Mouse (Mus musculus) R1 (cell line): Measurements from ENCODE around the gene Trim11.

Experiments used
- DNase-seq: peaks from one replicate; pipeline ENCODE4 v3.0.0-alpha.2; 2018; ENCODE audit warnings: low read depth, low spot score

The Trim11 gene

GRCm38 (mm10) chr11:58980381-58980990 is 2.6 kb downstream of the Trim11 start:
- DNase-seq, result peak; percentile 32

GRCm38 (mm10) chr11:58981541-58982447 is 3.9 kb downstream of the Trim11 start:
- DNase-seq, result peak; percentile 66

DNA sequence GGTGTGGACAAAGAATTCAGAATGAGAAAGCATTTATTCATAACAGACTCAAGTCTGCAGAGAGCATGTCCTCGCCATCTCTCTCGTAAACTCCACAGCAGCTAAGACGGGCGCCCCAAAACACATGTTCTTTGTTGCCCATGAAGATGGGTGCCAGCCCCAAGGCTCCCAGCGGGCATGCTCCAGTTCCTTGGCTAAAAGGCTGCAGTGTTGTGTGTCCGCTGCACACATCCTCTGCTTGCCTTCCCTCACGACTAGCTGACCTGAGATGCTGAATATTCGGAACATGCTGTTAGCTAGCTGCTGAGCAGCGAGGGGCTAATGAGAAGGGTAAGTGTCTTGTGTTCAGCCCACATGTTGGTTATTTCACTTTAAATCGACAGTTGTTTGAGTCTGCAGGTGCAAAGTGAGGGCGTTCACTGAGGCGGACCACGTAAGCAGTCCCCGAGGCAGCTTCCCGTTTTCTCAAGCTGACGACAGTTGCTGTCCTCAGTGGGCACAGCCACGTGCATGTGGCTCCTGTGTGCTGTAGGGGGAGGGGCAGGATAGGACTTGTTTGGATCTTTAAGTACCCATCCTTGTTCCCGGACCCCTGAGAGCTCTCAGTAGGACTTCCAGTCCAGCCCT is 4.7 kb downstream of the Trim11 start:
- DNase-seq, result no peak

GRCm38 (mm10) chr11:58983691-58984341 is 5.9 kb downstream of the Trim11 start:
- DNase-seq, result no peak

GRCm38 (mm10) chr11:58984657-58985056 is 6.8 kb downstream of the Trim11 start:
- no peak for DNase-seq

- DNase-seq, result no peak
These were observed 7.5 kb downstream of the Trim11 start for GRCm38 (mm10) chr11:58985299-58985917.

DNA sequence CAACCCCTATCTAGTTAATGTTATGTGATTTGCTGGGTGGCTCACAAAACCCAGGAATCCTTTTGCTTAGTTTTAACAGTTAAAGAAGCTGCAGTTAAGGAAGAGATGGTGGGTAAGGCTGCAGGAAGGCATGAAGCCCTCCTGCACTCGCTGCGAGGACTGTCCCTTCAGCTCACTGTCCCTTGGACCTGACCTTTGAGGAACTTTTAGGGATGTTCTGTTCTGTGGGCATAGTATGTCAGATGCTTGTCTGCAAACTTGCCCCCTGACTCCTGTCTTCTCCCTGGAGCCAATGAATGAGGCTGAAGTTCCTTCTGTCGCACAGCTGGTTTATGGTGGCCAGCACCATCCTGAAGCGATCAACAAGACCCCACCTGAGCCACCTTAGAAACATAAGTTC is 11.3 kb downstream of the Trim11 start:
- DNase-seq, result no peak

- DNase-seq, result peak; percentile 45
These were observed 12.2 kb downstream of the Trim11 start for GRCm38 (mm10) chr11:58990141-58990540.

GRCm38 (mm10) chr11:58990794-58991193 is 12.9 kb downstream of the Trim11 start:
- DNase-seq, result peak; percentile 13

- DNase-seq, result no peak
These were observed 14.0 kb downstream of the Trim11 start for GRCm38 (mm10) chr11:58991911-58992310.

DNA sequence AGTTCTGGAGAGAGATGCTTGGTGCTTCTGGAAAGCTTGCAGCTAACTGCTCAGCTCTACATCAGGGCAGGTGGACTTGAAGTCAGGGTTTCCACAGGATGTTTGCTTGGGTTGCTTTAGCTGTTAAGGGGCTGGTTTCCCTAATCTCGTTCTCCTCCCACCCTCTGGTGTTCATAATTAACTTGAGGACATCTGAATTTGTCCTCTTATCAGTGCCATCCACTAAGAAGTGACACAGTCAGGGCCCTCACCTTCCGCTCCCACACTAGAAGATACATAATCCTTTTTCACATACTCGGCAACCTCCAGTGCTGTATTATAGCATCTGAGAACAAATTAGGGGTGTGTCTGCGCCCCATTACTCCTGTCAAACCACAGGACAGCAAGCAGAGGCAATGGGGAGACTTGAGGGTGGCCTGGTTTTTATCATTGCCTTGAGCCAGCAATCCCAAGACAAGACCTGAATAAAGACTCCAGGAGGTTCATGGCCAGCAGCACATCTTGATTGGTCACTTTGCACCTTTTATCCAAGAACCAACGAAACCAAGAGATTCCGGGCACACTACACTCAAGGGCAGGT is 15.3 kb downstream of the Trim11 start:
- no peak for DNase-seq

DNA sequence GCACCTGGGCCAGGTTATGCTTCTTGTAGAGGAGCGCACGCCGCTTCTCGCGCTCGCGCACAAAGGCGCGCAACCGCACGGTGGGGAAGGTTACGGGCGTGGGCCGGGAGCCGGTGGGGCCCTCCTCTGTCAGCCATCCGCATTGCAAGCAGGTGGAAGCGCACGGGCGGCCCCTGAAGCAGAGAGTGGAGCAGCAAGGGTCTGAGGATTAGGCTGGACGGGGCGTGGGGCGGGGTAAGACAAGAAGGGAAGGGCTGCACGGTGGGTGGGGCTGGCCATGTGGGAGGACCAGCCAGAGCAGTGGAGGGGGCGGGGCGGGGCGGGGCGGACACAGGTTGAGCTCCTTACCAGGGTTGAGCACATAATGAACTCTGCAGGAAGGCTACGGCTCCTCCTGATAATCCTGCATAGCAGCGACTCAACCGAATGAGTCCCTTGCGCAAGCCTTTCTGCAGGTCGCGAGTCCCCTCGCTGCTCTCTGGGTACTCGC is 16.5 kb downstream of the Trim11 start:
- DNase-seq, result peak; percentile 92

- no peak for DNase-seq
These were observed 17.3 kb downstream of the Trim11 start for GRCm38 (mm10) chr11:58995061-58995806.

DNA sequence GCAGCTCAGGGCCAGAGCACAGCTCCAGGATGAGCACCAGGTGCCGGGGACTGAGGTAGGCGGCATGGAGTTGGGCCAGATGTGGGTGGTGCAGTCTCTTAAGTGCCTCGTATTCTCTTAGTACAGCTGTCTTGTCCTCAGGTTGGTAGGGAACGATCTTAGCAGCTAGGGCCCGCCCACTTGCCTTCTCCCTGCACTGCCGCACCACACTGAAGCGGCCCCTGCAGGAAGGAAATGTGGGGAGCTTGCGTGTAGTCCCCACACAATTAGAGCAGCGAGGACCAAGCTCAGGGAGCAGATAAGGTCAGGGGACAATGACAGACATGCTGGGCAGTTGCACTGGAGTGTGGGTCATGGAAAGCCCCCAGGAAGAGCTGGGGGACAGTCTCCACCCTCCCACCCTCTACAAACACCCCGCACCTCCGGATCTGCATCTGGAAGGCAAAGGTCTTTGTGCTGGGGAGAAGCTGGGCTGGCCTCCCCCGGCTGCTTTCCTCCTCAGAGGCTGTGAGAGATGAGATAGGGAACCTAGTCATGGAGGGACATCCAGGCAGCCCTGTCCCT is 18.0 kb downstream of the Trim11 start:
- DNase-seq, result no peak

GRCm38 (mm10) chr11:58997541-58997940 is 19.6 kb downstream of the Trim11 start:
- no peak for DNase-seq

- no peak for DNase-seq
These were observed 21.3 kb downstream of the Trim11 start for GRCm38 (mm10) chr11:58999158-58999557.

GRCm38 (mm10) chr11:58999830-59000229 is 21.9 kb downstream of the Trim11 start:
- no peak for DNase-seq

DNA sequence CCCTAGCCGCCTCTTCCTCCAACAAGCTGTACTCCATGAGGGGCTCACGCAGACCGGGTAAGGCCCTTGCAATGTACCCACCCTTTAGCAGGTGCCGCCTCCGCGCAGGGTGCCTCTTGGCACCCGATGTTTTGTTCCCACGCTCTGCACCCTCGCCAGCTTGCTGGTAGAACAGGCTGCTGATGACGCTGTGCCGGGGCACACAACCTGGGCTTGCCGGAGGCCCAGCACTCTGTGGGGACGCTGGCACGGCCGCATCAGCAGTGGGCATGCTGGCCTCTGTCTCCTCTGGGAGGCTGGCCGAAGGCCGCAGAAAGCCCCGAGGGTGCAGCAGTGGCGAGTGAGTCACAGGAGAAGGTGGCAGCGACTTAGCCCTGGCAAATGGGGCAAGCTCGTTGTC is 22.7 kb downstream of the Trim11 start:
- DNase-seq, result no peak

GRCm38 (mm10) chr11:59002327-59003079 is 24.6 kb downstream of the Trim11 start:
- no peak for DNase-seq
